Mouse (Mus musculus) ES-E14 (cell line): Measurements from ENCODE around the gene Cd9.

Source experiments
- CHD2 ChIP-seq: IDR thresholded peaks from 2 replicates; pipeline ENCODE4 v1.6.1; 2014; ENCODE audit warnings: mild to moderate bottlenecking, low read depth, low read length, inconsistent platforms
- HCFC1 ChIP-seq: IDR thresholded peaks from 2 replicates; pipeline ENCODE4 v1.6.1; 2012; ENCODE audit warnings: low read length, inconsistent platforms, borderline replicate concordance; ENCODE audit not compliant: insufficient read depth
- MAFK ChIP-seq: IDR thresholded peaks from 2 replicates; pipeline ENCODE4 v1.6.1; 2014; ENCODE audit warnings: mild to moderate bottlenecking, low read depth, low read length, inconsistent platforms; ENCODE audit not compliant: insufficient read depth
- ZC3H11A ChIP-seq: IDR thresholded peaks from 2 replicates; pipeline ENCODE4 v1.6.1; 2012; ENCODE audit warnings: low read depth, mild to moderate bottlenecking, inconsistent platforms, low read length, borderline replicate concordance
- ZNF384 ChIP-seq: IDR thresholded peaks from 2 replicates; pipeline ENCODE4 v1.6.1; 2012; ENCODE audit warnings: low read depth, low read length, inconsistent platforms

- no peak for TF ChIP-seq MAFK
- no peak for TF ChIP-seq HCFC1
- no peak for TF ChIP-seq ZNF384
- TF ChIP-seq ZC3H11A: no peak
- no peak for TF ChIP-seq CHD2
Measured at GRCm38 (mm10) chr6:125533104-125533650, 38.6 kb upstream of the Cd9 start.
